ENCODE assay signal across 16 mouse cellular contexts in the genomic region with DNA sequence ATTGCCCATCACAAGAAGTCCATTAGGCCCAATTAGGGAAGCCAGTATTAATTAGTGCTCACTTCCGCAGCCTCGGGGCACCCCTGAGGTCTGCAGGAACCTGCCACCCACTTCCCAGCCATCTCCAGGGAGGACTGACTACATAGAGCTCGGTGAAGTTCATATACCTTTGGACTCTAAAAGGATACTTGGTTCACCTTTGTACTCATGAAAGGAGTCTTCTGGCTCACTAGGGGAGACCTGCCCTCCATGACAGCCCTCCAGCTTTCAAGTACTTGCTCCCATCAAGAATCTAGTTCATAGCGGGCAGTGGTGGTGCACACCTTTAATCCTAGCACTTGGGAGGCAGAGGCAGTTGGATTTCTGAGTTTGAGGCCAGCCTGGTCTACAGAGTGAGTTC. TPM values are rescaled to one million over a fixed set of nuclear protein-coding genes. Genes with fewer than 3 reads are reported as not detected.
DNase-seq lines count a peak whose midpoint lies in the region.
"Had no signal": no experiment of that assay in that cellular context is flagged by ENCODE, and none has a peak within 500 bp of the region (broad histone marks: within the 10 kb centered on the region; RNA-seq: fewer than 3 reads in every experiment).

No protein-coding gene starts in this region.

- DNase-seq in kidney, adult 9 months, result peak; percentile 52
- no peak for DNase-seq in kidney, adult 11 months
- DNase-seq in retina, postnatal 1 day, result peak; percentile 58
- no peak for DNase-seq in retina, embryonic 14.5 days (ENCODE audit: low spot score)
- no peak for DNase-seq in heart, postnatal 36 days
- DNase-seq: adrenal gland, adult 2 months; adrenal gland, postnatal 10 days; adrenal gland, postnatal 25 days; cerebellum, adult 11 months; cerebellum, adult 18-20 months; cerebellum, adult 8-10 months; cerebellum, adult 9-11 months; cerebellum, postnatal 14 days; cerebellum, postnatal 36 days; embryo, embryonic 11 days had no signal

- intact Hi-C loops in heart, postnatal 36 days (cut with DNase I), result no loop called here

RNA-seq across cellular contexts. Expression of gene Lmna, which starts 8.7 kb away (rescaled TPM):
- total RNA-seq in heart, postnatal 36 days (2021), result 100 to 1,000 TPM; 121 to 130 TPM

RNA-seq across cellular contexts. Expression of gene Mex3a, which starts 13.8 kb away (rescaled TPM):
- under 1 TPM; 0.22 to 0.58 TPM for total RNA-seq in heart, postnatal 36 days (2021)

RNA-seq across cellular contexts. Expression of gene Rab25, which starts 29.7 kb away (rescaled TPM):
- not detected for total RNA-seq in heart, postnatal 36 days (2021)
- total RNA-seq: adrenal gland, adult 2 months; adrenal gland, postnatal 10 days; adrenal gland, postnatal 25 days; common myeloid progenitor, adult 5-6 weeks had no signal

RNA-seq across cellular contexts. Expression of gene Lamtor2, which starts 34.5 kb away (rescaled TPM):
- total RNA-seq in heart, postnatal 36 days (2021), result 10 to 100 TPM; 94.6 to 99.1 TPM

RNA-seq across cellular contexts. Expression of gene Ubqln4, which starts 35.1 kb away (rescaled TPM):
- total RNA-seq in heart, postnatal 36 days (2021), result 10 to 100 TPM; 65.0 to 75.6 TPM

Comparison
In these comparisons a context has a peak if more than half of its experiments do, and no peak if none do; other contexts are left out.
1. DNase-seq: peak in kidney, adult 9 months (single experiment) and retina, postnatal 1 day (single experiment); none in kidney, adult 11 months (single experiment), retina, embryonic 14.5 days (single experiment) and heart, postnatal 36 days (0 of 2).